Mouse (Mus musculus): Measurements from ENCODE around the gene Pitpnm2. TPM values are rescaled to one million over a fixed set of nuclear protein-coding genes. Genes with fewer than 3 reads are reported as not detected.
A peak's percentile ranks its signal among the peaks of the same experiment; 100 is the strongest.

Gene Pitpnm2
- polyA plus RNA-seq, 1 experiment from 2014 or later = 10.2 TPM

GRCm38 (mm10) chr5:124234778-124235177, 14.8 kb downstream of the Pitpnm2 start:
- H3K36me3 ChIP-seq (ENCODE audit: control insufficient read depth, insufficient read depth, low read length) = 0 out of 2 replicates have a peak, but pooled peaks cover 4% of the 10 kb centered on the region
- peak overlapping the region; percentile 50 for H3K4me2 ChIP-seq (ENCODE audit: low read length)
- H3K9ac ChIP-seq (ENCODE audit: low read length) = peak overlapping the region; percentile 44
- no peaks in the 10 kb centered on the region for H3K27me3 ChIP-seq (ENCODE audit: control insufficient read depth, insufficient read depth, low read length)
- no peaks in the 10 kb centered on the region for H3K9me3 ChIP-seq (ENCODE audit: control insufficient read depth, low read length)
- H3K27ac ChIP-seq (replicated peaks in 1 of 2; ENCODE audit: control insufficient read depth in 1 of 2, insufficient read depth in 1 of 2, low read depth in 2 of 2, low read length in 2 of 2) = peak overlapping the region; percentile 88 to 93
- 81% methylated on average over 6 of the region's 6 CpGs for WGBS
- H3K4me1 ChIP-seq (ENCODE audit: control insufficient read depth in 2 of 2, insufficient read depth in 2 of 2, low read length in 2 of 2) = peaks cover 49 to 72% of the 10 kb centered on the region in 2 experiments
- no peak for ATAC-seq (ENCODE audit: insufficient number of reproducible peaks, insufficient read depth, low FRiP score, low read depth)
- no peak overlapping the region for H3K4me3 ChIP-seq (ENCODE audit: control insufficient read depth in 1 of 2, insufficient read depth in 1 of 2, low read depth in 1 of 2, low read length in 2 of 2)

DNA sequence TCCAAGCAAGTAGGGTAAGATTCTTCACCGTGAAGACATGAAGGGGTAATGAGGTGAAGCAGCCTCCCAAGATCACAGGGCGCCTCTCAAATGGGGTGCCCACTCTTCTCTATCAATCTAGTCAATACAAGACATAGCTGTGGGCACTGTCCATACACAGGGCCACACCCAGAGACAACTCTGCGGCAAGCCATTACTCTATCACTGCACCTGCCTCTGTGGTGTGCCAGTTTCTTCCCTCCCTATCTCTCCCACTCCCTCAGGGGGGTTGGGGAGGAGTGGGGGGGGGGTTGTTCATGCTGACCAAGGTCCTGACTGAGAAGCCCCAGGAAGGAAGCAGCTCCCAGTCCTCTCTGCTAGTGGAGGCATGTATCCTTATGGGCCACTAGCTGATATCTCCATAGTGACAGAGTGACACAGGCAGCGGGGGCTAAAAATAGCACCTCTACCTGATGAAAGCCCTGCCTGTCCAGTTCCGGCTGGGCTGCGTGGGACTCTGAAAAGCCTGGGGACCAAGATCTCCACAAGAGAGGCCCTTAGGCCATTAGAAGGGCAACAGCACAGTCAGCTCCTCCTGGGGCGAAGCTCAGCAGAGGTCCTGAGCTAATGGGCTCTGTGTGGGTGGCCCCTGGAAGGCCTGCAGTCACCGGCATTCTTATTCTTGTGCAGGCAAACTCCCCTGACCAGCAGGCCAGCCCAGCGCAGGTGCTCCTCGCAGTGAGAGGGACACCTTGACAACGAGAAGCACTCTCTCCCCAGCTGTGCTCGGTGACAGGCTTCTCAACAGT, 15.5 kb downstream of the Pitpnm2 start:
- H3K27ac ChIP-seq (replicated peaks in 1 of 2; ENCODE audit: control insufficient read depth in 1 of 2, insufficient read depth in 1 of 2, low read depth in 2 of 2, low read length in 2 of 2) = peak overlapping the region; percentile 88 to 93
- H3K4me2 ChIP-seq (ENCODE audit: low read length) = peak overlapping the region; percentile 50
- H3K9me3 ChIP-seq (ENCODE audit: control insufficient read depth, low read length) = no peaks in the 10 kb centered on the region
- H3K36me3 ChIP-seq (ENCODE audit: control insufficient read depth, insufficient read depth, low read length) = 0 out of 2 replicates have a peak, but pooled peaks cover 4% of the 10 kb centered on the region
- no peak overlapping the region for H3K4me3 ChIP-seq (ENCODE audit: control insufficient read depth in 1 of 2, insufficient read depth in 1 of 2, low read depth in 1 of 2, low read length in 2 of 2)
- H3K27me3 ChIP-seq (ENCODE audit: control insufficient read depth, insufficient read depth, low read length) = no peaks in the 10 kb centered on the region
- peak; percentile 67 for ATAC-seq (ENCODE audit: insufficient number of reproducible peaks, insufficient read depth, low FRiP score, low read depth)
- H3K4me1 ChIP-seq (ENCODE audit: control insufficient read depth in 2 of 2, insufficient read depth in 2 of 2, low read length in 2 of 2) = peaks cover 51 to 72% of the 10 kb centered on the region in 2 experiments
- H3K9ac ChIP-seq (ENCODE audit: low read length) = peak overlapping the region; percentile 44
- WGBS = 29% methylated on average over 12 of the region's 12 CpGs

DNA sequence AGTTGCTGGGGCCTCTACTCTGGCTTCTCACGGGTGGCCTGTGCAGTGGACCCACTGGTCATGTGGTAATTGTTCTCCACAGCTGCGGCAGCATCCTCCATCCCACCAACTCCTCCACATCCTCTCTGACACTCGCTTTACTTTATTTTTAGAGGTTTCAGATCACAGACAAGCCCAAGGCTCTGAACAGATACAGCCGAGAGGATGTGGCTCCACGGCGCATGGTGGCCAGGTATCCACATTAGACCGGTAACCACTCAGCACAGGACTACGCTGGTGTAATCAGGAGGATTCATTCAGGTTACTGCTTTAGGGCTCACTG, 16.5 kb downstream of the Pitpnm2 start:
- 59% methylated on average over 8 of the region's 8 CpGs for WGBS
- Histone ChIP-seq H3K9me3 (ENCODE audit: control insufficient read depth, low read length) (no peaks in the 10 kb centered on the region), H3K4me2 (ENCODE audit: low read length) (peak overlapping the region; percentile 25; the same call in 1 of the 2 replicates), H3K36me3 (ENCODE audit: control insufficient read depth, insufficient read depth, low read length) (0 out of 2 replicates have a peak, but pooled peaks cover 4% of the 10 kb centered on the region), H3K4me3 (ENCODE audit: control insufficient read depth in 1 of 2, insufficient read depth in 1 of 2, low read depth in 1 of 2, low read length in 2 of 2) (no peak overlapping the region), H3K27me3 (ENCODE audit: control insufficient read depth, insufficient read depth, low read length) (no peaks in the 10 kb centered on the region), H3K27ac (replicated peaks in 1 of 2; ENCODE audit: control insufficient read depth in 1 of 2, insufficient read depth in 1 of 2, low read depth in 2 of 2, low read length in 2 of 2) (peak overlapping the region; percentile 74 to 83), H3K9ac (ENCODE audit: low read length) (peak overlapping the region; percentile 54), H3K4me1 (ENCODE audit: control insufficient read depth in 2 of 2, insufficient read depth in 2 of 2, low read length in 2 of 2) (peaks cover 49 to 64% of the 10 kb centered on the region in 2 experiments)
- no peak for ATAC-seq (ENCODE audit: insufficient number of reproducible peaks, insufficient read depth, low FRiP score, low read depth)

DNA sequence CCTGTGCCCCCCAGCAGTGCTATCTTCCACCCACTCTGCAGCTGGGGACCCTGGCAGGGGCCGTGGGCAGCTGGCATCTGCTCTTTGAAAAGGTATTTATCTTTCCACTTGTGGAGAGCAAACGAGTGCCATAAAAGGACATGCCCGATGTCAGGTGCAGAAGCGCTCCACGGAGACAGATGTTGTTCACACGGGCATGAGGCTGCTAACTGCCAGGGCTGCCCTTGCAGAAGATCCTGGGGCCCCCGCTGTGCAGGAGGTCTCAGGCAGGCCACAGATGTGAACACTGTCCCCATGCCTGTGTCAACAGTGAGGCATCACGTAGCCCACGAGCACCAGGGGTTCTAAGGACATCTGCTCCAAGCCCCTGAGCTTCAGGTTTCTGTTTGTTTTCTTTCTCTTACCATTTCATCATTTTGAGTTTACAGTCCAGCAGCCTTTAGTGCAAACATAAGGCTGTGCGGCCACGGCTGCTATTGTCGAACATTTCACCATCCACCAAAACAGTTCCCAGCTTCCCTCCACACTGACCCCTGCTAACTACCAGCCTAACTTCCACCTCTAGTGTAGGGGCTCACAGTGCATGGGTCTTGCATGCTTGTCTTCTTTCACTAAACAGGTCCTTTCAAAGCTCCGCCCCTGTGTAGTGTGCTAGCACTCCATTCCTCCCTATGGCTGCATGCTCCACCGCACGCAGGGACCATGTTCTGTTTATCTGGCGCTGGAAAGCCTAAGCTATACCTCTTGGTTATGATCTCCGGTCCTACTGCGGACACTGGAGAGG, 17.0 kb downstream of the Pitpnm2 start:
- H3K36me3 ChIP-seq (ENCODE audit: control insufficient read depth, insufficient read depth, low read length) = 0 out of 2 replicates have a peak, but pooled peaks cover 2% of the 10 kb centered on the region
- peak overlapping the region; percentile 54 for H3K9ac ChIP-seq (ENCODE audit: low read length)
- peaks cover 49 to 59% of the 10 kb centered on the region in 2 experiments for H3K4me1 ChIP-seq (ENCODE audit: control insufficient read depth in 2 of 2, insufficient read depth in 2 of 2, low read length in 2 of 2)
- H3K27me3 ChIP-seq (ENCODE audit: control insufficient read depth, insufficient read depth, low read length) = no peaks in the 10 kb centered on the region
- no peaks in the 10 kb centered on the region for H3K9me3 ChIP-seq (ENCODE audit: control insufficient read depth, low read length)
- ATAC-seq (ENCODE audit: insufficient number of reproducible peaks, insufficient read depth, low FRiP score, low read depth) = 0 out of 2 replicates have a peak, but pooled peaks have one; percentile 31
- no peak overlapping the region for H3K4me3 ChIP-seq (ENCODE audit: control insufficient read depth in 1 of 2, insufficient read depth in 1 of 2, low read depth in 1 of 2, low read length in 2 of 2)
- H3K27ac ChIP-seq (replicated peaks in 1 of 2; ENCODE audit: control insufficient read depth in 1 of 2, insufficient read depth in 1 of 2, low read depth in 2 of 2, low read length in 2 of 2) = peak overlapping the region; percentile 74 to 83
- WGBS = 41% methylated on average over 18 of the region's 18 CpGs
- H3K4me2 ChIP-seq (ENCODE audit: low read length) = peak overlapping the region; percentile 25

GRCm38 (mm10) chr5:124230461-124230860, 19.1 kb downstream of the Pitpnm2 start:
- H3K4me2 ChIP-seq (ENCODE audit: low read length) = no peak overlapping the region
- H3K27me3 ChIP-seq (ENCODE audit: control insufficient read depth, insufficient read depth, low read length) = no peaks in the 10 kb centered on the region
- 87% methylated on average over 9 of the region's 9 CpGs for WGBS
- H3K27ac ChIP-seq (replicated peaks in 1 of 2; ENCODE audit: control insufficient read depth in 1 of 2, insufficient read depth in 1 of 2, low read depth in 2 of 2, low read length in 2 of 2) = no peak overlapping the region; a peak in 1 of 4 replicates
- ATAC-seq (ENCODE audit: insufficient number of reproducible peaks, insufficient read depth, low FRiP score, low read depth) = no peak
- peaks cover 49 to 54% of the 10 kb centered on the region in 2 experiments for H3K4me1 ChIP-seq (ENCODE audit: control insufficient read depth in 2 of 2, insufficient read depth in 2 of 2, low read length in 2 of 2)
- no peaks in the 10 kb centered on the region for H3K36me3 ChIP-seq (ENCODE audit: control insufficient read depth, insufficient read depth, low read length)
- H3K4me3 ChIP-seq (ENCODE audit: control insufficient read depth in 1 of 2, insufficient read depth in 1 of 2, low read depth in 1 of 2, low read length in 2 of 2) = no peak overlapping the region
- H3K9ac ChIP-seq (ENCODE audit: low read length) = no peak overlapping the region
- no peaks in the 10 kb centered on the region for H3K9me3 ChIP-seq (ENCODE audit: control insufficient read depth, low read length)

GRCm38 (mm10) chr5:124227193-124227592, 22.4 kb downstream of the Pitpnm2 start:
- no peak for ATAC-seq (ENCODE audit: insufficient number of reproducible peaks, insufficient read depth, low FRiP score, low read depth)
- Histone ChIP-seq H3K4me3 (ENCODE audit: control insufficient read depth in 1 of 2, insufficient read depth in 1 of 2, low read depth in 1 of 2, low read length in 2 of 2) (no peak overlapping the region), H3K4me2 (ENCODE audit: low read length) (no peak overlapping the region), H3K36me3 (ENCODE audit: control insufficient read depth, insufficient read depth, low read length) (no peaks in the 10 kb centered on the region), H3K27ac (replicated peaks in 1 of 2; ENCODE audit: control insufficient read depth in 1 of 2, insufficient read depth in 1 of 2, low read depth in 2 of 2, low read length in 2 of 2) (no peak overlapping the region; a peak in 1 of 4 replicates), H3K4me1 (ENCODE audit: control insufficient read depth in 2 of 2, insufficient read depth in 2 of 2, low read length in 2 of 2) (peaks cover 49 to 51% of the 10 kb centered on the region in 2 experiments), H3K9ac (ENCODE audit: low read length) (no peak overlapping the region; the same call in 1 of the 2 replicates), H3K9me3 (ENCODE audit: control insufficient read depth, low read length) (no peaks in the 10 kb centered on the region), H3K27me3 (ENCODE audit: control insufficient read depth, insufficient read depth, low read length) (no peaks in the 10 kb centered on the region)
- WGBS = 73% methylated on average over 6 of the region's 6 CpGs

- Histone ChIP-seq H3K36me3 (ENCODE audit: control insufficient read depth, insufficient read depth, low read length) (no peaks in the 10 kb centered on the region), H3K9me3 (ENCODE audit: control insufficient read depth, low read length) (no peaks in the 10 kb centered on the region), H3K4me1 (ENCODE audit: control insufficient read depth in 2 of 2, insufficient read depth in 2 of 2, low read length in 2 of 2) (peaks cover 48 to 51% of the 10 kb centered on the region in 2 experiments), H3K27ac (replicated peaks in 1 of 2; ENCODE audit: control insufficient read depth in 1 of 2, insufficient read depth in 1 of 2, low read depth in 2 of 2, low read length in 2 of 2) (no peak overlapping the region), H3K9ac (ENCODE audit: low read length) (no peak overlapping the region), H3K27me3 (ENCODE audit: control insufficient read depth, insufficient read depth, low read length) (no peaks in the 10 kb centered on the region), H3K4me3 (ENCODE audit: control insufficient read depth in 1 of 2, insufficient read depth in 1 of 2, low read depth in 1 of 2, low read length in 2 of 2) (no peak overlapping the region), H3K4me2 (ENCODE audit: low read length) (no peak overlapping the region)
- 83% methylated on average over 4 of the region's 4 CpGs for WGBS
- no peak for ATAC-seq (ENCODE audit: insufficient number of reproducible peaks, insufficient read depth, low FRiP score, low read depth)
Observed at GRCm38 (mm10) chr5:124226494-124226893, 23.1 kb downstream of the Pitpnm2 start.
